Mouse (Mus musculus): ENCODE measurements around the gene Btbd19. TPM values are rescaled to one million over a fixed set of nuclear protein-coding genes. Genes with fewer than 3 reads are reported as not detected.

Btbd19 gene
- total RNA-seq, 2 experiments from 2014 or later = 3.3 to 3.6 TPM

- intact Hi-C loops (cut with DNase I; ENCODE audit: low total_unique reads) = no loop called here
- no peak for DNase-seq
Measured at GRCm38 (mm10) chr4:117094626-117095361, 30.7 kb downstream of the Btbd19 start.

- no peak for DNase-seq
- intact Hi-C loops (cut with DNase I; ENCODE audit: low total_unique reads) = no loop called here
Measured at GRCm38 (mm10) chr4:117090586-117090985, 34.9 kb downstream of the Btbd19 start.

DNA sequence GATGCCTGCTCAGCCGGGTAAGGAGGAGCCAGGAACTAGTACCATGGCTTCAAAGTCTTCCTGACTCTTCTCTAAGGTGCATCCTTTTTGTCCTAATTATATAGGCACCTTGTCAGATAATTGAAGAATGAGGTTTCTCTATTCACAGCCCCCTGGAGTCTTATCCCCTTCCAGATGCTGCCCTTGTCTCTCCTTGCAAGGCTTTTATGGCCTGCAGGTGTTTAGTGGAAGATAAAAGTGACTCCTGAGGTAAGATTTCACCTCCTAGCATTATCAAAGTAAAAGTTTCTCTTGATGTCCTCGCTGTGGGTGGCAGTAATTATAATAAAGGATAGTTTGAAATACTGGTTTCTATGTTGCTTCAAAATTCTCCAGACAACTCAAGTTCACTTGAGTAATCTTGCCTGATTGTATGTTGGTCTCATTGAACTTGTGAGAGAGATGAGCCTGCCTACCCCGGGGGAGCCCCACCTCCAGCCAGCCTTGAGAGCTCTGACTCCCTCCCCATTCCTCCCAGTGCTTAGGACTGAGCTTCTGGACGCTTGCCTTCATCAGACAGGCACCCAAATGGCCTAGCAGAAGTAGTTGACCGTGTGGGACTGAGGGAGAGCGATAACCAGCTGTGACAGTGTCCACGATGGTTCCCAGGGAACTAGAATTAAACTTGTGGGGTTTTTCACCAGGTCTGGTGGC is 37.4 kb downstream of the Btbd19 start:
- intact Hi-C loops (cut with DNase I; ENCODE audit: low total_unique reads) = no loop called here
- no peak for DNase-seq

DNA sequence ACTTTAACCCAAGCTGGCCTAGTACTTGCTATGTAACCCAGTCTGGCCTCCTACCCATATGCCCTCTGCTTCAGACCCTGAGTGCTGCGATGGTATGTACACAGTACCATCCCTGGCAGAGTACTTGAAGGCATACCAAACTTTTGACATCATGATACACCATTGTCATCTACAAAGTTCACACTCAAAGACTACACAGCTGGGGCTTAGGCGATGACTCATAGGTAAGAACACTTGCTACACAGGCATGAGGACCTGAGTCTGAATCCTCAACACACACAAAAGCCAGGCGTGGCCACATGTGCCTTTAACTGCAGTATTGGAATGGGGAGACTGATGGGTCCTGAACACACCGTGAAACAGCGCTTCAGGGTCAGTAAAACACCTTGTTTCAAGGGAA is 54.3 kb downstream of the Btbd19 start:
- no peak for DNase-seq
- intact Hi-C loops (cut with DNase I; ENCODE audit: low total_unique reads) = no loop called here

GRCm38 (mm10) chr4:117070624-117071023 is 54.9 kb downstream of the Btbd19 start:
- intact Hi-C loops (cut with DNase I; ENCODE audit: low total_unique reads) = no loop called here
- no peak for DNase-seq

- no peak for DNase-seq
- intact Hi-C loops (cut with DNase I; ENCODE audit: low total_unique reads) = no loop called here
Measured at GRCm38 (mm10) chr4:117069647-117070046, 55.9 kb downstream of the Btbd19 start.

Small RNAs within 50 kb of the gene (microRNA-seq; reads per million reads assigned to microRNA genes)
- gene Gm22398 = 0 reads per million in 2 experiments

Other genes starting within 250 kb of the Btbd19 start
- gene Zswim5, start 248.3 kb downstream of the Btbd19 start, total RNA-seq (2021) = under 1 TPM; 0.11 to 0.23 TPM
- 10 to 100 TPM; 52.3 to 60.4 TPM for gene Urod, start 131.3 kb downstream of the Btbd19 start, total RNA-seq (2021)
- 10 to 100 TPM; 12.6 to 14.7 TPM for gene Hectd3, start 130.4 kb downstream of the Btbd19 start, total RNA-seq (2021)
- gene Eif2b3, start 106.3 kb downstream of the Btbd19 start, total RNA-seq (2021) = 10 to 100 TPM; 22.0 to 24.8 TPM
- gene Ptch2, start 29.6 kb downstream of the Btbd19 start, total RNA-seq (2021) = 1 to 10 TPM; 3.8 to 5.9 TPM
- not detected for gene Tctex1d4, start 1.1 kb upstream of the Btbd19 start, total RNA-seq (2021)
- under 1 TPM; 0.91 to 0.96 TPM for gene Plk3, start 8.2 kb upstream of the Btbd19 start, total RNA-seq (2021)
- 100 to 1,000 TPM; 786 to 929 TPM for gene Rps8, start 30.5 kb upstream of the Btbd19 start, total RNA-seq (2021)
- gene Kif2c, start 56.9 kb upstream of the Btbd19 start, total RNA-seq (2021) = 1 to 10 TPM; 1.6 to 1.8 TPM
- 1 to 10 TPM; 4.0 to 5.9 TPM for gene Tmem53, start 126.2 kb upstream of the Btbd19 start, total RNA-seq (2021)
- not detected for gene Armh1, start 126.4 kb upstream of the Btbd19 start, total RNA-seq (2021)

Data from gastrocnemius, postnatal 14 days (tissue).